Mouse (Mus musculus) natural killer cell, adult 2 months (primary cell): ENCODE measurements at regions not wholly inside any gene's neighbourhood (a gene's known extent, or its start where the extent isn't known, plus 50 kb on each side); places are given as distances from the start of the nearest gene placed in this dataset.

Experiments used
- DNase-seq, 2 experiments: peaks; one replicate each; pipeline ENCODE4 v3.0.0; 2022; ENCODE audit warnings: low spot score in 2 of 2

DNA sequence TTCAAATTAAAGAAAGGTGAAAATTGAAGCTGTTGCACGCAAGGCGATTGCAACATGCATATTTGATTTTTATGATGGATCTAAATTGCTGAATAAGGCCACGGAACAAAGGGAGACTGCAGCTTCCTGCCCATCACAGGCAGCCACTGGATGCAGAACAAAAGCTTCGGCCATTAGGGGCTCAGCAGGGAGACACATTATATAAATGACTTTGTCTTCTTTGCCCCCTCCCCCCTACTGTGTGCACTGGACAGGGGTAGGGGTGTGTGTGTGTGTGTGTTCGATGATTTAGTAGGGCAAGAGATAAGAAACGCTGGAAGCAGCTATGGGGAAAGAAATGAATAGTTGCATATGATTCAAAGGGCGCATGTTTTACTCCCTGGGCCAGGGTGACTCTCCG is 481.2 kb upstream of the Pmfbp1 start:
- no peak for DNase-seq

DNA sequence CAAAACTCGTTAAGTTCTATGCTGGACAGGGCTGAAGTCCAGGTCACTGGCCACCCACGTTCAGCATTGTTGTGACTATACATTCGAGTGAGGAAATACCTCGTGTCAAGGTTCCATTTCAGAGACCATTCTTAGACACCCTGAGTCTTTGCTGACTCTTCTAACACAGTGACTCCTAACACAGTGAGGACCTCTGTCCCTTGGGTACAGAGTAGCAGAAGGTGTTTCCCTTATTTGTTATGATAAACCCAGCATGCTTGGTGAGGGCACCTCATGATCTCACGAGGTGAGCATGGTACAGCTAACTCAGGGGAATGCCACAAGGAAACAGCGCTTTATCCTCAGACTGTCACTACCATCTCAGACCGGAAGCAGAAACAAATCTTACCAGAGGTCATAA is 480.2 kb upstream of the Pmfbp1 start:
- DNase-seq: no peak

DNA sequence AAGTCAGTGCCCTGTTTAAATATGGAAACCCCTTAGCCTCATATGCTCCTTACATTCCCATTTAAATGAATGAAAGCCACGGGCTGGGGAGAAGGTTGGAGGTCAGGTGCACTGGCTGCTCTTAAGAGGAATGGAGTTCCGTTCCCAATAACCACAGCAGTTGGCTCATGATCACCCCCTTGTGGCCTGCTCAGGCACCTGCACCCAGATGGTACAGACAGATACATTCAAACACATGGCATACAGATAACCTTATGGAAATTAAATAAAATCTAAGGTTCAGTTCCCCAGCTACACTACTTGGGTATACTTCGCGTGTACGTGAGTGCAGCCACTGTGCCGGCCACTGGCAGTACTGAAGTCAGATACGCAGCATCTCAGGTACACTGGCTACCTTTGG is 479.1 kb upstream of the Pmfbp1 start:
- DNase-seq: peak in 1 of 2 experiments; percentile 1

DNA sequence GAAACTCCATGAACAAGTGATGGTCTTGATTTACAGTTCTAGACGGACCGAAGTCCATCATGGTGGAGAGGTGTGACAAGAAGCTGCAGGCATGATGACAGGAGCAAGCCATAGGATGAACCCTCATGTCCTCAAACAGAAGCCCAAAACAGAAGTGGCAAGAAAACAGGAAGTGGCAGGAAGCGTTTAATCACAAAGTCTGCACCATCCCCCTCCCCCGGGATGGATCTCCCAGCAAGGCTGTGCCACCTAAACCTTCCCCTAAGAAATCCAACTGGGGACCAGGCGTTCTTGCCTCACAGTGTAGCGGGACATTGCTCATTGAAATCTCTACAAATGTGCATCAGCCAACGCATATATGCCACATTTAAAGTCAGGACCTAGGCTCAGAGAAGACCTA is 474.3 kb upstream of the Pmfbp1 start:
- no peak for DNase-seq

DNA sequence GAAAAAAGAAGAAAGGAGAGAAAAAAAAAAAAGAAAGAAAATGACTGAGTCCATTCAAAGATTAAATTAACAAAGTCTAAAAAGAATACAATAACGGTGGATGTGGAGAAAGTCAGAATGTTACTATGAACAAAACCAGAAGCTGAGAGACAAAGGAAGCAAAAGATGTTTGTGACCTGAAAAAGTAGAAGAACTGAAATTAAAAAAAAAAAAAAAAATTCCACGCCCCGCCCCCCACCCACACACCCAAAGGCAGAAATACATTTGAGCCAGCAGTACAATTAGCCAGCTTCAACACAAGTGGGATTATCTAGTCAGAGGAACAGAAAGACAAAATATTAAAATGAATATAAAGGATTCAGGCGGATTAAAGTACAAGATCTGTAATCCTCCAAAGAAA is 473.7 kb upstream of the Pmfbp1 start:
- no peak for DNase-seq

DNA sequence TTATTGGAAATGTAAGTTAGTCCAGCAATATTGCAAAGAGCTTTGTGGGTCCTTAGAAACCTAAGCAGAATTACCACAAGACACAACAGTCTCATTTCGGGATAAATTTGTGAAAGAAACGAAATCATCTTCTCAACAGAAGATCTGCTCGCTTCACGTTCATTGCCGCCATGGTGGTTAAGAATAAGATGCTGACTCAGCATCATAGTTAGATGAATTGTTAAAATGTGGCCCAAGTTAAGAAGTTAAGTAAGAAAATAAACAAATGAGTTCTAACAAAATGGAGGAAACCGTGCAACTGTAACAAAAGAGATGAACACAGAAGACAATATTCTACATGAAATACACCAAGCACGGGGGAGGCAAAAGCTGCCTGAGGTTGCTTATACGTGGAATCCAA is 465.9 kb upstream of the Pmfbp1 start:
- DNase-seq: no peak

DNA sequence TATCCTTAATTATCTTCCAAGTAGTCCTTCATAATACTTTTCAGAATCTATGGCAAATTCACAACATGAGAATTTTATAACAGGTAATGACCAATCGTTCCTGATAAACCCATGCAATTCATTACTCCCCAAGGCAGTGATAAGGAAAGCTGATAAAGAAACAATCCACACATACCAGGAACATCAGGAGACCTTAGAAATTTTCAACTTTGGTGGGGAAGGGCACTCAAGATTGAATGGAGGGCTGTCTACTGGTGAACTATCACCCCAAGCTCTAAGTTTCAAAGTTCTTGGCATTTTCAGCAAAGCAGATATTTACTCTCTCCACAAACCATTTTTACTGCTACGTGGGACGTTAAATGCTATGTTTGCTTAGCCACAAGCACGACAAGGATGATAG is 440.2 kb upstream of the Pmfbp1 start:
- DNase-seq: no peak

DNA sequence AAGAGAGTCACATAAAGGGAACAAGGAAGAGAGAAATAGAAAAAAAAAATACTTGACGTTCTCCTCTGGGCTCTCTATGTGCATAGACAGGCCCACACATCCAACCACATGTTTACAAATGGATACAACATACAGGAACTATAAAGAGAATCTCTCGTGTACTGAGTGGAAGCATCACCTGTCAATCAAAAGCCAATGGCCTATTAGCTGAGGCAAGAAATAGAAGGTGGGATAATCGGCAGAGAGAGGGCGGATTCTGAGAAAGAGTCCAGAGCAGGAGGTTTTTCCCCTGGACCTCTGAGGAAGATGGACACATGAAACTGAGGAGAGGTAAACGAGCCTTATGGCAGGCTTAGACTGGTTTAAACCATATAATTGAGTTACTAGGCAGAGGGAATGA is 434.7 kb upstream of the Pmfbp1 start:
- no peak for DNase-seq

DNA sequence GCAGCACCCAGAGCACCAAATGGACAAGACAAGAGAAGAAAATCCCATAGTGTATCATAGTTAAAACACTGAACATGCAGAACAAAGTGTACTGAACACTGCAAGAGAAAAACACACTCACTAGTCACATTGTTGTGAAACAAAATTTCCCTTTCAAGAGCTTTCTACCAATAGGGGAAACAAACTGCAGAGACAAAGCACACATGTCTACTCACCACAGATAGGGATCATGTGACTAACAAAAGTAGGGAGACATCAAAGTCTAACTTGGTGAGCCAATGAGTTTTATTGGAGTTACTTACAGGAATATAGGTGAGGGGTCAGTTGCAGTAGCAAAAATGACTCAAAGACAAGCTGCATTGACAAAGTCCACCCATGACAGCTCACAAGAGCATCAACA is 431.5 kb upstream of the Pmfbp1 start:
- no peak for DNase-seq

DNA sequence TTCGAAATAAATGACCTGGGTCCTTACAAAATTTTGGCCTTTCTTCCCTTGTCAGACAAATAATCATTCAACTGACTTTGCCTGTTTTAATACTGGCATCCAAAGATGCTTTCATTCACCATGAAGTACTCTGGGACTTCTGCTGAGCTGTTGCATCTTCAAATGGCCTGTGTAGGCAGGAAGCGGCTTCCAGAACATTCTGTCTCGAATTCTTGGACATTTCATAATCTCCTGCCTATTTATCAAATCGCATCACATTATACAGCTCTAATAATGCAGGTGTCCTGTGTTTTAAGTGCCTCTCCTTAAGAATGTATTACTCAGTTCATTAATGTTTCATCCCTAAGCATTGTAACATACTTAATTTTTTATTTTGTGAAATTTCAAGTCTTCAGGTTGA is 420.1 kb upstream of the Pmfbp1 start:
- no peak for DNase-seq

DNA sequence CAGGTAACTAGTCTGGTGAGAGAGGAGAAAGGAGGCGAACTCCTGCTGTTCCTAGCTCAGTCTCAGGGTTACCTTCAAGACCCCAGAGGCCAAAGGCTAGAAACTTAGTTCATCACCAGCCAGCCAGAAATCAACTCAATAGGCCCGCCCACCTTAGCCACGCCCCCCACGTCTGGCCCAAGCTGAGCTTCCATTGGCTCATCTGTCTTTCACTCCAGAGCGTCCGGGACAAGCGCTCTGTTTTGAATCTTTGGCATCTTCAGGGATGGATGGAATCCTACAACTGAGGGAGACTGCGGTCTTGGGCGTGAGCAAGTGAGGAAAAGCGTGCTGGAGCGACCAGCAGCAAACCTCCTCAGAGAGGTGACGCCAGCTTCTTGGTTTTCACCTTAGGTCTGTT is 418.8 kb upstream of the Pmfbp1 start:
- DNase-seq: no peak

DNA sequence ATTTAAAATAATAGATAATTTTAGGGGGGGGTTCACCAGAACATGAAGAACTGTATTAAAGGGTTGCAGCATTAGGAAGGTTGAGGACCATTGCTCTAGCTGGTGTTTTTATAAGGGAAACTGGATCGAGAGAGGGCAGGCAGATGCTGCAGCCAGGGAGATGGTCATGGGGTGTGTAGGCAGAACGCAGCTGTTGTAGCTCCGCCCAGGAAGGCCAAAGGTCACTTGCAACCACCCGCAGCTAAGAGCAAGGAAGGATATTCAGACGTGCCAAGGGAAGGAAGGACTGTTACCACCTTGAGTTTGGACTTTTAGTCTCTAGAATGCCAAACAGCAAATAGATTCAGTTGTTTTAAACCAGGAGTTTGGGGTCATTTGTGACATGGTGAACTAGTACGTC is 414.6 kb upstream of the Pmfbp1 start:
- DNase-seq: no peak

DNA sequence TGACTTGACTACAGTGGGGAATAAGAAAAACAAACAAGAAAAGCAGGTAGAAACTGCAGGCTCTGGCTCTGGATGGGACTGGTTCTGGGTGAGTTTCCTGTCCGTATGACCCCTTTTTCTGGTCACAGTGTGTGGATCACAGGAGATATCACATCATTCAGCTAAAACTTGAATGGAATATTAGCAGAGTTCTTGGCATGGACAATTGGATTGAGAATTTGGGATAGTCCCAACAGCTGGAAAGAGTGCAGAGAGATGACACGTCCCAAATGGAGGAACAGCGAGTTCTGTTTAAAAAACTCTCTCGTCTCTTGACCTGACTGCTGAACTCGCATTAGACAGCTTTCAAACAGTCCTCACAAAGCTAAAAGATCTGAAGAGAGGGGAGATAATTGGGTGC is 412.5 kb upstream of the Pmfbp1 start:
- no peak for DNase-seq

DNA sequence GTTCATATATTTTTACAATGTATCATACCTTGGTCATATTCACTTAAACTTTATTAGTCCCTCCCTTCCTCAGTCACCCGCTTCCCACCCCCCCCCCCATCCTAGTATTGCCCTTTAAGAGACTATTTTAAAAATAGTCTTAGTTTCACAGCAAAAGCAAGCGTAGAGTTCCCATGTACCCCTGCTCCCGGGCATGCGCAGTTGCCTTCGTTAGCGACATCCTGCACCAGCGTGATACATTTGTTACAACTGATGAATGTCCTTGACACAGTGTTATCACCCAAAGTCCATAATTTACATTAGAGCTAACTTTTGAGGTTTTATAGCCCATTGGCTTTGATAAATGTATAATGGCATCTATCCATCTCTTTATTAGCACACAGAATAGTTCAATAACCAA is 408.7 kb upstream of the Pmfbp1 start:
- DNase-seq: no peak

DNA sequence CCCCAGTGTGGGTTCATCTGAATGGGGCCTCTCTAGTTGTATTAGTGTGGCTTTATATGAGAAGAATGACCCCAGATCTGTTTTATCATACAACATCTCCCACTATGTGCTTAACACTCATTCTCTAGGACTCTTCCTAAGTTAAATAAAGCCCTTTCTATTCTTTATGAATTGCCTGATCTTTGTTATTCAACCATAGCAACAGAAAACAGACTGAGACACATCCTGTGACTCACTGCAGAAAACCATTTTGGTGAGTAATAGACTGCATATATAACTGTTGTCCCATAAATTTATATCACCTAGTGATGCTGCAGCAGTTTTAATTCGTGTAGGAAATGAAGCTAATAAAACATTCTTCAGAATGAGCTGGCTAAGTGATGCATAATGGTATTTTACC is 406.0 kb upstream of the Pmfbp1 start:
- no peak for DNase-seq

DNA sequence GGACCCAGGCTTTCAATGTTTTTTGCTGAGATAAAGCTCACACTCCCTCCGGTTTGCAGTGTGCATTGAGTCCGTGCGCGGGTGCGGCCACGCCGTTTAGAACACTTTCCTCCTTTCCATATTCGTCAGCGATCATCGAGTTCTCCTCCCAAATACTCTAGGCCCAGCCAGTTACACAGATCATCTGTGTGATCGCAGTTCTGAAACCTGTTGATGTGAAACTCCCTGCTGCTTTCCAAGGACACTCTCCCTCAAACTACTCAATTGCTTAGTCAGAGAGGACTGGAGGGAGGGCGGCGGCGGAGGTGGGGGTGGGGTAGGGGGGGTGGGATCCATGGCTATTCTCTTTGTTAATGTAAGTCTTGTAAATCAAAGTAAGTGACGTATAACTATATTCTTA is 394.2 kb upstream of the Pmfbp1 start:
- DNase-seq: no peak

DNA sequence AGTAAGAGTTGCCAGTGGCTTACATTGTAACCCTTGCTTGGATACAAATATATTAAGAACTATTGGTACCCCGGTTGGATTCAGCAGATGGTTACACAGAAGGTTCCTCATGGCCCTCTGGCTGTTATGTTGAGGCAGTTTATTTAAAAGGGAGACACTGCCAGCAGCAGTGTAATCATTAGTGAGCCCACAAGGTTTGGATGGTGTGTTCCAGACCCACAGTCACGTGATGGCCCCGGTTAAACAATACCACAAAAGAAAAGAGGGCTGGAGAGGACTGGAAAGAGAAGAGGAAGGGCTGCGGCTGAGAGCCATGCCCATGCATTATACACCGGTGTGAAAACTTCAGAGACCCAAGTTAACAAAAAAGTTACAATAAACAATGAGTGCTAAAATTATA is 392.4 kb upstream of the Pmfbp1 start:
- no peak for DNase-seq

DNA sequence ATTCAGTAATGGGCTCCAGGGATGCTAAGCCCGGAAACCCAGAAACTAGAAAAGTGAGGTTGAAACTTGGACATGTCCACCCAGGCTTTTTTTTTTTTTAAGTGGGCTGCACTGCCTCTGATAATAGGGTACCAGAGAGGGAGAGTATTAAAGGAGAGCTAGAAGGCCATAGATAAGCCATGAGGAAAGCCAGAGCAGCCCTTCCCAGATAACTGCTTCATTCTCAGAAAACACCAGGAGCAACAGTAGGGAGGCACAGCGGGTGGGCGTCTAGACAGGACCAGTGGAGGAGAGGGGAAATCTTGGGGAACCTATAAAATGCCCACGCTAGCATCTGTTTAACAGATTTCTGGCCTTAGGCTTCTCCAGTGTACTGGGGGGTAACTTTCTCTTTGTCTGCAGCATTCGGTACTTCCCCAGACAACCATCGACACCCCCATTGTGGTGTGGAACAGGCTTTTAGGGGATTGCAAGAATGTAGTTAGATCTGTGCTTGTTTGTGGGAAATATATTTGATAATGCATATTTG is 389.0 kb upstream of the Pmfbp1 start:
- no peak for DNase-seq

DNA sequence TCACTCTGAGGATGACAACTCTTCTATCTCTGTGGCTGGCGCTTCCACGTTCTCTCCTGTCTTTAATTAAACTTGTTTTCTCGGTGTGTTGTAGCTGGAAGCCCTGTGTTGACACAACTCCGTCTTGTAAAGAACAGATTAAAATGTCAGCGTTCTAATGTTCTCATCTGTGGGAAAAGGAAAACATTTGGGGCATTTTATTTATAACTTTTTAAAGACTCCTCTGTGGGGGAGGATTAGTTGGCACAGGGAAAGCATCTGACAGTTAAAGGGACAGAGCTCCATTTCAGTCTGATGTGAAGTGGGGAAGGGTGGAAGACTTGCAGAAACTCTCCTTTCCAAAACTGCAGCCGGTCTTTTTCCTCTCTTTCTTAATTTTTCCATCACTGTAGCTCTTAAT is 388.1 kb upstream of the Pmfbp1 start:
- DNase-seq: no peak

DNA sequence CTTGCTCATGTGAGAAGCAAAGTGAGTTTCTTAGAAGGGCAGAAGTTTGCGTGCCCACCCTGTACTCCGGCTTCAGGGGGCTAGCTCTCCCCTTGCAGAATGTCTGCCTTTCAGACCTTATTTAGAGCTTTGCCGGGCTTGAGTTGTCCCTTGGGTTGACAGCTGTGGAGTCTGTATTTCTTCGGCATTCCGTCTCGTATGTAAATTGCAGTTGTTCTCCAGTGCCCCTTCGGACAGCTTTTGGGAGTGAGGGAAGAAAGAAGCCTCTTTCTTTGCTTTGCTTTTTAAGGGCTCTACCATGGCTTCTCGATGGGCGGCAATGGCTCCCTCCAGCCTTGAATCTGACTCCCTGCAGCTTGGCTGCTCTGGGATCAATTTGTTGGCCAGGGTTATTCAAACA is 386.9 kb upstream of the Pmfbp1 start:
- no peak for DNase-seq

DNA sequence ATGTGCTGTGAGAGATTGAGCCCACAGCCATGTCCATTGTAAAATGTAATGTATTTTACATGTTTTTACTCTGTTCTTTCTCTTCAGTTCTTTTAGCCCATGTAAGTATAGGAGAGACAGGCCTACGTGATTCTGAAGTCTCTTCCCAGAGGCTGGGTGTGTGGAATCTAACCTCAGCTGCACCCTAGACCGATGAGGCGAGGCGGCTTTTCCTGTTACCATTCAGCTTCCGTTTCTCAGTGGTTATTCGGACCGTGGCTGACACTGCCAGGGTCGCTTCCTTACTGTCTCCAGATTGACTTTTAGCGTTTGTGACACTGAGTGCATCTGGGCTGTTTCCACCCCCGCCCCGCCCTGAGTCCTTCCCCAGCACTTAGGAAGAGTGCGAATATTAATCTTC is 386.1 kb upstream of the Pmfbp1 start:
- DNase-seq: no peak

DNA sequence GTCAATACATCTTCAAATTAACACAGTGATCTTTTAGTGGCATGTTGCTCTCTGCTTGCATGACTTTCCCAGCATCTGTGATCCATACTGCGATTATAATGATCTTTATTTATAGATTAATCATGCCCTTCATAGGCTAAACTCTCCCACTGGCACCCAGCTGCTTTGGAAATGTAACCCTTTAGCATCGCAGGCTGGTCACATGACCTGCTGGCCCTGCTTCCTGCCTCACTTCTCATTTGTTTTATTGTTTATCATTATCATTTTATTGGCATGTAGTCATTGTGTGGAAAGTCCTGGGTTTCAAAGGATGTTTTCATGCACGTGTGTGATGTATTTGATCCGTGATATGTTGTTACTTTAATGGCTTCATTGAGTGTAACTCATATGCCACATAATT is 384.4 kb upstream of the Pmfbp1 start:
- DNase-seq: no peak

DNA sequence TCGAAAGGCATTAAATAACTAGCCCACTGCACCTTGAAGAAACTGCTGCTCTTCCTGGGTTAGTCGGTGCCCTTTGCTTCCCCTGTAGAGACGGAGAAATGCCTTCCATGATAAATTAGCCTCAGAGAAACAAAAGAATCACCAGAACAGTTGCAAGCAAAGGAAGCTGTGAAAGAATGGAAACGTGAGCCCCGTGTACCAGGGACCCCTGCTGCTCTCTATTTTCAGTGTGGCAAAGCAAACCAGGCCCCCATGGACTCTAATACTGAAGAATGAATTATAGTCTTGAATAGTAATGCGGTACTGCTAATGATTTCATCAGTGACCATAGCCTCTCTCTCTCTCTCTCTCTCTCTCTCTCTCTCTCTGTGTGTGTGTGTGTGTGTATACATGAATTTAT is 372.1 kb upstream of the Pmfbp1 start:
- no peak for DNase-seq

DNA sequence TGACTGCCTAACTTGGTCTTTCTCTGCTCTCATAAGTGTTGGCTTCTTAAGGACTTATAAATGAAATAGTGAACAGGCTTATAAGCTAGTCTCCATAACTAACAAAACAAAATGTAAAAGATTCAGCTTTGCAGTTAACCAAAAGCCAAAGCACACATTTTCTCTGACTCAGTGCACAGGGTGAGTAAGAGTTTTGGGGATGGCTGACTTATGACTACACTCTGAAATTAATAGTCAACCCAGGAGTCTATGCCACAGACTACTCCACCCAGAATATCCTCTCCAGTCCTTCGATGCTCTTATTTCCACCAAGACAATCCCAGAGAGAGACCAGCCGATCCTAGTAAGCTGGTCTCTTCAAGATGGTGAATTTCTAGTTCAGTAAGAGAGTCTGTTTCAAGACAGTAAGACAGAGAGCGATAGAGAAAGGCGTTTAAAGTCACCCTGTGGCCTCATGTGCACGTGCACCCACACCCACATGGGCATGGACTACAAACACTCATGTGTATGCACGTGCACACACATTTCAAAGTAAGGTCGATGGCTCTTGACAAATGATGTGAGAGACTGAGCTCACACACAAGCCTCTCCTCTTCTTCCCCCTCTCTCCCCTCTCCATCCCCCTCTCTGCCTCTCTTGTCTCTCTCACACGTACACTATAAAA is 351.2 kb upstream of the Pmfbp1 start:
- DNase-seq: no peak
